10 mouse cellular contexts compared by ENCODE assay signal in genomic region chr11:74836225-74837055, GRCm38 (mm10). TPM values are rescaled to one million over a fixed set of nuclear protein-coding genes. Genes with fewer than 3 reads are reported as not detected.
DNase-seq lines count a peak whose midpoint lies in the region; ATAC-seq and TF ChIP-seq lines count a peak whose summit lies in the region.
"Had no signal": no experiment of that assay in that cellular context is flagged by ENCODE, and none has a peak within 500 bp of the region (broad histone marks: within the 10 kb centered on the region; RNA-seq: fewer than 3 reads in every experiment).

No protein-coding gene starts in this region.

- H3K4me1 ChIP-seq in forebrain, embryonic 11.5 days (replicated peaks; ENCODE audit: control insufficient read depth, insufficient read depth, low read length), result peaks cover 18% of the 10 kb centered on the region
- peaks cover 56% of the 10 kb centered on the region for H3K4me1 ChIP-seq in forebrain, embryonic 12.5 days
- peaks cover 85% of the 10 kb centered on the region for H3K4me1 ChIP-seq in G1E (ENCODE audit: insufficient read depth, low read depth, low read length)
- H3K4me1 ChIP-seq in limb, embryonic 13.5 days, result peaks cover 50% of the 10 kb centered on the region

- no peak for TF ChIP-seq CTCF in G1E (IDR thresholded peaks at IDR 0.05; ENCODE audit: low read depth, low read length)

- intact Hi-C loops in left cerebral cortex, postnatal 4 days (cut with DNase I), result no loop called here

- peak; percentile 55 for DNase-seq in forebrain, embryonic 11.5 days (ENCODE audit: low spot score)
- DNase-seq in lung, postnatal 10 days, result peak; percentile 11
- DNase-seq in lung, postnatal 25 days (ENCODE audit: low spot score), result no peak
- no peak for DNase-seq in G1E (ENCODE audit: low spot score)
- no peak for DNase-seq in T-cell, adult 2 months (ENCODE audit: low spot score)
- DNase-seq in left cerebral cortex, postnatal 4 days, result no peak
- DNase-seq: retina, postnatal 1 day; thymus, adult 2 months had no signal

- H3K9me3 ChIP-seq in forebrain, embryonic 11.5 days (ENCODE audit: control insufficient read depth, low read length), result no peaks in the 10 kb centered on the region
- H3K9me3 ChIP-seq in forebrain, embryonic 12.5 days, result no peaks in the 10 kb centered on the region
- H3K9me3 ChIP-seq in G1E (replicated peaks), result no peaks in the 10 kb centered on the region
- no peaks in the 10 kb centered on the region for H3K9me3 ChIP-seq in limb, embryonic 13.5 days

- no peak overlapping the region for H3K27ac ChIP-seq in forebrain, embryonic 11.5 days (ENCODE audit: low read depth, low read length)
- H3K27ac ChIP-seq in forebrain, embryonic 12.5 days, result no peak overlapping the region
- 0 out of 2 replicates have a peak overlapping the region, but pooled peaks have one; percentile 15 for H3K27ac ChIP-seq in limb, embryonic 13.5 days

- H3K9ac ChIP-seq in forebrain, embryonic 11.5 days (ENCODE audit: low read length), result no peak overlapping the region
- no peak overlapping the region for H3K9ac ChIP-seq in forebrain, embryonic 12.5 days
- H3K9ac ChIP-seq in limb, embryonic 13.5 days, result no peak overlapping the region

- no peak overlapping the region for H3K4me2 ChIP-seq in forebrain, embryonic 11.5 days (ENCODE audit: low read depth, low read length, severe bottlenecking)
- H3K4me2 ChIP-seq in forebrain, embryonic 12.5 days, result no peak overlapping the region
- H3K4me2 ChIP-seq in limb, embryonic 13.5 days (replicated peaks), result peak overlapping the region; percentile 87; the same call in 1 of the 2 replicates

- H3K36me3 ChIP-seq in forebrain, embryonic 11.5 days (ENCODE audit: control insufficient read depth, insufficient read depth, low read length), result no peaks in the 10 kb centered on the region; the same call in 1 of the 2 replicates
- 0 out of 2 replicates have a peak, but pooled peaks cover 5% of the 10 kb centered on the region for H3K36me3 ChIP-seq in forebrain, embryonic 12.5 days (replicated peaks)
- peaks cover 65% of the 10 kb centered on the region for H3K36me3 ChIP-seq in G1E (replicated peaks)
- peaks cover 20% of the 10 kb centered on the region for H3K36me3 ChIP-seq in limb, embryonic 13.5 days

- no peak overlapping the region for H3K4me3 ChIP-seq in forebrain, embryonic 11.5 days (ENCODE audit: low read depth, low read length)
- H3K4me3 ChIP-seq in forebrain, embryonic 12.5 days (replicated peaks), result no peak overlapping the region
- H3K4me3 ChIP-seq in G1E (ENCODE audit: low read depth, low read length), result peak overlapping the region; percentile 63; the same call in 1 of the 2 replicates
- H3K4me3 ChIP-seq in limb, embryonic 13.5 days, result no peak overlapping the region

- ATAC-seq in forebrain, embryonic 11.5 days (replicated peaks; ENCODE audit: low FRiP score), result no peak
- ATAC-seq in forebrain, embryonic 12.5 days (ENCODE audit: low FRiP score), result no peak
- no peak for ATAC-seq in G1E (ENCODE audit: extremely low read depth, insufficient number of reproducible peaks, low FRiP score, poor library complexity, severe bottlenecking)
- ATAC-seq in limb, embryonic 13.5 days (ENCODE audit: low FRiP score, low read depth), result no peak

- H3K27me3 ChIP-seq in forebrain, embryonic 11.5 days (ENCODE audit: control insufficient read depth, insufficient read depth, low read length), result no peaks in the 10 kb centered on the region
- no peaks in the 10 kb centered on the region for H3K27me3 ChIP-seq in forebrain, embryonic 12.5 days
- no peaks in the 10 kb centered on the region for H3K27me3 ChIP-seq in G1E (ENCODE audit: insufficient read depth, low read length)
- H3K27me3 ChIP-seq in limb, embryonic 13.5 days, result no peaks in the 10 kb centered on the region

- WGBS in forebrain, embryonic 11.5 days, result 90% methylated on average over 22 of the region's 22 CpGs
- 89% methylated on average over 22 of the region's 22 CpGs for WGBS in forebrain, embryonic 12.5 days
- 91% methylated on average over 22 of the region's 22 CpGs for WGBS in limb, embryonic 13.5 days

RNA-seq across cellular contexts. Expression of gene Mnt, which starts 5.7 kb away (rescaled TPM):
- polyA plus RNA-seq in forebrain, embryonic 11.5 days (2014; fragmentation: Nextera tagmentation; extraction: Ambion mirVana), result 5.8 and 6.0 TPM in 2 replicates
- 7.2 and 8.1 TPM in 2 replicates for polyA plus RNA-seq in forebrain, embryonic 12.5 days (2016; fragmentation: Nextera tagmentation; extraction: Ambion mirVana)
- total RNA-seq in G1E (2014; fragmentation: Nextera tagmentation), result 19.6 and 28.1 TPM in 2 replicates
- total RNA-seq in G1E (2017), result 3.0 and 4.6 TPM in 2 replicates
- polyA plus RNA-seq in G1E (2012), result 117 and 145 TPM in 2 replicates
- polyA plus RNA-seq in limb, embryonic 13.5 days (2015; fragmentation: Nextera tagmentation; extraction: Ambion mirVana), result 5.3 and 5.8 TPM in 2 replicates
- 10 to 100 TPM; 36.7 to 36.8 TPM for total RNA-seq in left cerebral cortex, postnatal 4 days (2021)

Comparison
In these comparisons a context has a peak if more than half of its experiments do, and no peak if none do; other contexts are left out.
1. DNase-seq: peak in forebrain, embryonic 11.5 days (single experiment) and lung, postnatal 10 days (single experiment); none in lung, postnatal 25 days (single experiment), G1E (single experiment), T-cell, adult 2 months (single experiment) and left cerebral cortex, postnatal 4 days (single experiment).
2. RNA of gene Mnt, which starts 5.7 kb away (polyA plus RNA-seq): 117 to 145 TPM in G1E; 7.2 to 8.1 TPM in forebrain, embryonic 12.5 days, 5.8 to 6.0 TPM in forebrain, embryonic 11.5 days and 5.3 to 5.8 TPM in limb, embryonic 13.5 days; every median in the first group is over 10 times any median in the second.